Mouse (Mus musculus) forebrain, embryonic 13.5 days (tissue): ENCODE results near the gene Cdkal1. TPM values are rescaled to one million over a fixed set of nuclear protein-coding genes. Genes with fewer than 3 reads are reported as not detected.

Experiments
- ATAC-seq: fragments of 200-750 bp; cut with Nextera tagmentation; 2 replicates; pipeline ENCODE4 v1.8.0; 2017
- H3K27ac ChIP-seq: fragments of 300-500 bp; sonication (generic); 2 replicates; pipeline ENCODE4 v1.5.1; 2015; ENCODE audit warnings: inconsistent platforms, mild to moderate bottlenecking, moderate library complexity
- H3K27me3 ChIP-seq: fragments of 300-500 bp; sonication (generic); 2 replicates; pipeline ENCODE4 v1.6.1; 2015; ENCODE audit warnings: mild to moderate bottlenecking, inconsistent platforms
- H3K36me3 ChIP-seq: fragments of 300-500 bp; sonication (generic); 2 replicates; pipeline ENCODE4 v1.6.1; 2015; ENCODE audit warnings: mild to moderate bottlenecking, inconsistent platforms; ENCODE audit not compliant: poor library complexity, severe bottlenecking
- H3K4me1 ChIP-seq: fragments of 300-500 bp; sonication (generic); 2 replicates; pipeline ENCODE4 v1.6.1; 2015; ENCODE audit warnings: inconsistent platforms
- H3K4me2 ChIP-seq: fragments of 300-500 bp; sonication (generic); 2 replicates; pipeline ENCODE4 v1.6.1; 2015; ENCODE audit warnings: inconsistent platforms, mild to moderate bottlenecking, moderate library complexity
- H3K4me3 ChIP-seq: fragments of 300-500 bp; sonication (generic); 2 replicates; pipeline ENCODE4 v1.5.1; 2015; ENCODE audit warnings: mild to moderate bottlenecking, inconsistent platforms
- H3K9ac ChIP-seq: fragments of 300-500 bp; sonication (generic); 2 replicates; pipeline ENCODE4 v1.6.1; 2015; ENCODE audit warnings: mild to moderate bottlenecking, inconsistent platforms
- H3K9me3 ChIP-seq: fragments of 300-500 bp; sonication (generic); replicated peaks from 2 replicates; pipeline ENCODE4 v1.6.1; 2016; ENCODE audit warnings: inconsistent platforms
- WGBS: fragments of 180-500 bp; shearing (Covaris S2); methylation state at CpG from one replicate; pipeline ENCODE4 v1.1.7; 2015; 5-methylcytosine and 5-hydroxymethylcytosine counted together
- polyA plus RNA-seq: library from polyadenylated mRNA; unstranded; fragments of >200 nt; fragmentation: Nextera tagmentation; extraction: Ambion mirVana; gene quantifications from 2 replicates; pipeline ENCODE4 v1.2.1, GENCODE M21; 2015

Cdkal1 gene
- polyA plus RNA-seq, 1 experiment from 2014 or later: 29.5 TPM

- Histone ChIP-seq H3K9me3 (no peaks in the 10 kb centered on the region), H3K4me3 (no peak overlapping the region), H3K4me1 (peaks cover 12% of the 10 kb centered on the region), H3K9ac (no peak overlapping the region), H3K27ac (no peak overlapping the region), H3K4me2 (no peak overlapping the region), H3K36me3 (no peaks in the 10 kb centered on the region), H3K27me3 (no peaks in the 10 kb centered on the region)
- WGBS: 39% methylated on average over 15 of the region's 15 CpGs
- no peak for ATAC-seq
Observed at GRCm38 (mm10) chr13:29164845-29165524, 690.5 kb downstream of the Cdkal1 start.

- Histone ChIP-seq H3K27me3 (no peaks in the 10 kb centered on the region), H3K36me3 (no peaks in the 10 kb centered on the region), H3K9me3 (no peaks in the 10 kb centered on the region), H3K27ac (no peak overlapping the region), H3K4me1 (peaks cover 12% of the 10 kb centered on the region), H3K4me2 (no peak overlapping the region), H3K9ac (no peak overlapping the region), H3K4me3 (no peak overlapping the region)
- 88% methylated on average over 2 of the region's 2 CpGs for WGBS
- ATAC-seq: no peak
Observed at GRCm38 (mm10) chr13:29162867-29163514, 692.5 kb downstream of the Cdkal1 start.

GRCm38 (mm10) chr13:29162444-29162843 is 693.0 kb downstream of the Cdkal1 start:
- Histone ChIP-seq H3K36me3 (no peaks in the 10 kb centered on the region), H3K4me2 (no peak overlapping the region), H3K9ac (no peak overlapping the region), H3K4me3 (no peak overlapping the region), H3K4me1 (peaks cover 12% of the 10 kb centered on the region), H3K27ac (no peak overlapping the region), H3K9me3 (no peaks in the 10 kb centered on the region), H3K27me3 (no peaks in the 10 kb centered on the region)
- ATAC-seq: no peak
- 85% methylated on average over 3 of the region's 3 CpGs for WGBS

GRCm38 (mm10) chr13:29161436-29161835 is 694.0 kb downstream of the Cdkal1 start:
- 83% methylated on average over 3 of the region's 3 CpGs for WGBS
- Histone ChIP-seq H3K4me3 (no peak overlapping the region), H3K36me3 (no peaks in the 10 kb centered on the region), H3K9ac (no peak overlapping the region), H3K9me3 (no peaks in the 10 kb centered on the region), H3K4me1 (peaks cover 19% of the 10 kb centered on the region), H3K27ac (no peak overlapping the region), H3K27me3 (no peaks in the 10 kb centered on the region), H3K4me2 (no peak overlapping the region)
- ATAC-seq: no peak

- no peaks in the 10 kb centered on the region for H3K9me3 ChIP-seq
- H3K4me2 ChIP-seq: no peak overlapping the region
- no peak for ATAC-seq
- no peaks in the 10 kb centered on the region for H3K36me3 ChIP-seq
- WGBS: 19% methylated on average over 4 of the region's 4 CpGs
- no peaks in the 10 kb centered on the region for H3K27me3 ChIP-seq
- H3K4me1 ChIP-seq: peaks cover 8% of the 10 kb centered on the region; the same call in 1 of the 2 replicates
- H3K4me3 ChIP-seq: no peak overlapping the region
- H3K27ac ChIP-seq: no peak overlapping the region
- H3K9ac ChIP-seq: no peak overlapping the region
Observed at GRCm38 (mm10) chr13:29156703-29157102, 698.8 kb downstream of the Cdkal1 start.

GRCm38 (mm10) chr13:29155297-29155696 is 700.2 kb downstream of the Cdkal1 start:
- no peak overlapping the region for H3K4me2 ChIP-seq
- no peak overlapping the region for H3K4me3 ChIP-seq
- no peak overlapping the region for H3K27ac ChIP-seq
- no peak for ATAC-seq
- H3K9ac ChIP-seq: no peak overlapping the region
- H3K9me3 ChIP-seq: no peaks in the 10 kb centered on the region
- WGBS: 87% methylated on average over 3 of the region's 3 CpGs
- no peaks in the 10 kb centered on the region for H3K36me3 ChIP-seq
- peaks cover 8% of the 10 kb centered on the region; the same call in 1 of the 2 replicates for H3K4me1 ChIP-seq
- H3K27me3 ChIP-seq: no peaks in the 10 kb centered on the region

- Histone ChIP-seq H3K4me3 (no peak overlapping the region), H3K27me3 (no peaks in the 10 kb centered on the region), H3K4me2 (no peak overlapping the region), H3K9me3 (no peaks in the 10 kb centered on the region), H3K36me3 (no peaks in the 10 kb centered on the region), H3K27ac (no peak overlapping the region), H3K9ac (no peak overlapping the region), H3K4me1 (no peaks in the 10 kb centered on the region)
- WGBS: 70% methylated on average over 13 of the region's 13 CpGs
- ATAC-seq: no peak
Observed at GRCm38 (mm10) chr13:29150120-29150519, 705.4 kb downstream of the Cdkal1 start.

GRCm38 (mm10) chr13:29149404-29149803 is 706.1 kb downstream of the Cdkal1 start:
- Histone ChIP-seq H3K27ac (no peak overlapping the region), H3K9me3 (no peaks in the 10 kb centered on the region), H3K9ac (no peak overlapping the region), H3K27me3 (no peaks in the 10 kb centered on the region), H3K4me2 (no peak overlapping the region), H3K4me3 (no peak overlapping the region), H3K36me3 (no peaks in the 10 kb centered on the region), H3K4me1 (no peaks in the 10 kb centered on the region)
- 86% methylated on average over 6 of the region's 6 CpGs for WGBS
- no peak for ATAC-seq

- Histone ChIP-seq H3K4me2 (no peak overlapping the region), H3K27me3 (no peaks in the 10 kb centered on the region), H3K27ac (no peak overlapping the region), H3K9ac (no peak overlapping the region), H3K9me3 (no peaks in the 10 kb centered on the region), H3K36me3 (no peaks in the 10 kb centered on the region), H3K4me1 (no peaks in the 10 kb centered on the region), H3K4me3 (no peak overlapping the region)
- 94% methylated on average over 9 of the region's 9 CpGs for WGBS
- ATAC-seq: no peak
Observed at GRCm38 (mm10) chr13:29148616-29149015, 706.9 kb downstream of the Cdkal1 start.

Other genes starting within 250 kb of the Cdkal1 start
- 11.5 and 12.4 TPM in 2 replicates for gene E2f3, start 130.4 kb upstream of the Cdkal1 start, polyA plus RNA-seq